Mouse (Mus musculus): ENCODE results near the gene Tmem87a.
A peak's percentile ranks its signal among the peaks of the same experiment; 100 is the strongest.

The Tmem87a gene

GRCm38 (mm10) chr2:120403986-120404822 is at the start of gene Tmem87a:
Gene Tmem87a, minus strand, starts transcription at chr2:120404113.
- DNase-seq (ENCODE audit: low read depth, low spot score), result peak; percentile 94

- no peak for DNase-seq (ENCODE audit: low read depth, low spot score)
Measured at GRCm38 (mm10) chr2:120452600-120452999, 48.7 kb upstream of the Tmem87a start.

- no peak for DNase-seq (ENCODE audit: low read depth, low spot score)
Measured at GRCm38 (mm10) chr2:120450724-120451123, 46.8 kb upstream of the Tmem87a start.

GRCm38 (mm10) chr2:120447306-120447705 is 43.4 kb upstream of the Tmem87a start:
- DNase-seq (ENCODE audit: low read depth, low spot score), result no peak

- no peak for DNase-seq (ENCODE audit: low read depth, low spot score)
Measured at GRCm38 (mm10) chr2:120446373-120446772, 42.5 kb upstream of the Tmem87a start.

- no peak for DNase-seq (ENCODE audit: low read depth, low spot score)
Measured at GRCm38 (mm10) chr2:120444486-120444885, 40.6 kb upstream of the Tmem87a start.

GRCm38 (mm10) chr2:120424386-120424785 is 20.5 kb upstream of the Tmem87a start:
- DNase-seq (ENCODE audit: low read depth, low spot score), result no peak

GRCm38 (mm10) chr2:120414738-120415414 is 11.0 kb upstream of the Tmem87a start:
- no peak for DNase-seq (ENCODE audit: low read depth, low spot score)

- DNase-seq (ENCODE audit: low read depth, low spot score), result no peak
Measured at GRCm38 (mm10) chr2:120414113-120414512, 10.2 kb upstream of the Tmem87a start.

GRCm38 (mm10) chr2:120411096-120411628 is 7.2 kb upstream of the Tmem87a start:
- DNase-seq (ENCODE audit: low read depth, low spot score), result no peak

- no peak for DNase-seq (ENCODE audit: low read depth, low spot score)
Measured at GRCm38 (mm10) chr2:120404823-120405765, 1.2 kb upstream of the Tmem87a start.

- DNase-seq (ENCODE audit: low read depth, low spot score), result no peak
Measured at GRCm38 (mm10) chr2:120403653-120403985, 294 bp downstream of the Tmem87a start, which contains the start of gene Ganc. Gene Ganc, plus strand, starts transcription at chr2:120403896.

- DNase-seq (ENCODE audit: low read depth, low spot score), result no peak
Measured at GRCm38 (mm10) chr2:120402813-120403212, 1.1 kb downstream of the Tmem87a start.

GRCm38 (mm10) chr2:120397951-120398350 is 6.0 kb downstream of the Tmem87a start:
- DNase-seq (ENCODE audit: low read depth, low spot score), result no peak

- DNase-seq (ENCODE audit: low read depth, low spot score), result no peak
Measured at GRCm38 (mm10) chr2:120392406-120392805, 11.5 kb downstream of the Tmem87a start.

GRCm38 (mm10) chr2:120390934-120391333 is 13.0 kb downstream of the Tmem87a start:
- no peak for DNase-seq (ENCODE audit: low read depth, low spot score)

- no peak for DNase-seq (ENCODE audit: low read depth, low spot score)
Measured at GRCm38 (mm10) chr2:120389376-120389775, 14.5 kb downstream of the Tmem87a start.

GRCm38 (mm10) chr2:120387291-120387690 is 16.6 kb downstream of the Tmem87a start:
- DNase-seq (ENCODE audit: low read depth, low spot score), result no peak

- no peak for DNase-seq (ENCODE audit: low read depth, low spot score)
Measured at GRCm38 (mm10) chr2:120386264-120386663, 17.6 kb downstream of the Tmem87a start.

- no peak for DNase-seq (ENCODE audit: low read depth, low spot score)
Measured at GRCm38 (mm10) chr2:120373858-120374257, 30.1 kb downstream of the Tmem87a start.

- DNase-seq (ENCODE audit: low read depth, low spot score), result no peak
Measured at GRCm38 (mm10) chr2:120367416-120368207, 36.3 kb downstream of the Tmem87a start.

All from retina, adult 2 months (tissue).